Comparison of ENCODE assay signal across 8 mouse cellular contexts in genomic region chr2:66408456-66408855, GRCm38 (mm10). TPM values are rescaled to one million over a fixed set of nuclear protein-coding genes. Genes with fewer than 3 reads are reported as not detected.
A peak's percentile ranks its signal among the peaks of the same experiment; 100 is the strongest.
DNase-seq lines count a peak whose midpoint lies in the region; ATAC-seq lines count a peak whose summit lies in the region.

No protein-coding gene starts in this region.

- H3K4me2 ChIP-seq in heart, embryonic 13.5 days = peak overlapping the region; percentile 76
- peak overlapping the region; percentile 63 for H3K4me2 ChIP-seq in forebrain, embryonic 15.5 days (replicated peaks)

- WGBS in heart, embryonic 13.5 days = 9% methylated on average over 11 of the region's 11 CpGs
- WGBS in forebrain, embryonic 15.5 days = 21% methylated on average over 11 of the region's 11 CpGs

- H3K36me3 ChIP-seq in heart, embryonic 13.5 days = no peaks in the 10 kb centered on the region
- no peaks in the 10 kb centered on the region for H3K36me3 ChIP-seq in forebrain, embryonic 15.5 days

- H3K9me3 ChIP-seq in heart, embryonic 13.5 days = no peaks in the 10 kb centered on the region
- no peaks in the 10 kb centered on the region for H3K9me3 ChIP-seq in forebrain, embryonic 15.5 days

- intact Hi-C loops in left cerebral cortex, postnatal 36 days (cut with DNase I) = loop anchor here (2.0 kb wide), 1 partner anchor 72 kb away; no protein-coding TSS in a partner anchor

- peaks cover 24% of the 10 kb centered on the region for H3K27me3 ChIP-seq in heart, embryonic 13.5 days (replicated peaks)
- no peaks in the 10 kb centered on the region for H3K27me3 ChIP-seq in forebrain, embryonic 15.5 days

- peak overlapping the region; percentile 62 for H3K9ac ChIP-seq in heart, embryonic 13.5 days
- peak overlapping the region; percentile 39 for H3K9ac ChIP-seq in forebrain, embryonic 15.5 days (replicated peaks)

- ATAC-seq in heart, embryonic 13.5 days (ENCODE audit: extremely low read depth, insufficient number of reproducible peaks, low FRiP score, low TSS enrichment) = no peak
- ATAC-seq in forebrain, embryonic 15.5 days (replicated peaks) = 0 out of 2 replicates have a peak, but pooled peaks have one; percentile 21
- no peak for ATAC-seq in granulocyte monocyte progenitor cell, adult 5-6 weeks (replicated peaks; ENCODE audit: poor library complexity, severe bottlenecking)

- DNase-seq in heart, adult 11 months = no peak
- DNase-seq in ZHBTc4 (ENCODE audit: low read depth, low spot score) = peak; percentile 6
- DNase-seq in left cerebral cortex, postnatal 36 days (ENCODE audit: low spot score in 2 of 2) = peak; percentile 39 to 42
- no peak for DNase-seq in spleen, adult 18-20 months
- no peak for DNase-seq in urinary bladder, adult 2 months (ENCODE audit: low spot score)

- peak overlapping the region; percentile 51 for H3K4me3 ChIP-seq in heart, embryonic 13.5 days
- peak overlapping the region; percentile 57 for H3K4me3 ChIP-seq in forebrain, embryonic 15.5 days

- peaks cover 13% of the 10 kb centered on the region for H3K4me1 ChIP-seq in heart, embryonic 13.5 days
- H3K4me1 ChIP-seq in forebrain, embryonic 15.5 days = peaks cover 30% of the 10 kb centered on the region

- no peak overlapping the region for H3K27ac ChIP-seq in heart, embryonic 13.5 days (replicated peaks)
- peak overlapping the region; percentile 38 for H3K27ac ChIP-seq in forebrain, embryonic 15.5 days (replicated peaks)

RNA-seq across cellular contexts. Expression of gene Scn1a, which starts 32.2 kb away (rescaled TPM):
- polyA plus RNA-seq in heart, embryonic 13.5 days (2015; fragmentation: Nextera tagmentation; extraction: Ambion mirVana) = 0.05 TPM in 2 replicates
- polyA plus RNA-seq in forebrain, embryonic 15.5 days (2015; fragmentation: Nextera tagmentation; extraction: Ambion mirVana) = 11.7 and 12.6 TPM in 2 replicates
- total RNA-seq in left cerebral cortex, postnatal 36 days (2021) = 100 to 1,000 TPM; 110 to 120 TPM
- not detected in 2 replicates for total RNA-seq in granulocyte monocyte progenitor cell, adult 5-6 weeks (2014; fragmentation: Nextera tagmentation)
- total RNA-seq in granulocyte monocyte progenitor cell, adult 5-6 weeks (2017) = not detected in 2 replicates
- 0.18 TPM in 2 replicates for polyA plus RNA-seq in urinary bladder, adult 2 months (2012; rRNA removed)

Comparison
In these comparisons a context has a peak if more than half of its experiments do, and no peak if none do; other contexts are left out.
1. DNase-seq: peak in ZHBTc4 (single experiment) and left cerebral cortex, postnatal 36 days (2 of 2); none in heart, adult 11 months (single experiment), spleen, adult 18-20 months (0 of 2) and urinary bladder, adult 2 months (single experiment).
2. RNA of gene Scn1a, which starts 32.2 kb away (polyA plus RNA-seq): 11.7 to 12.6 TPM in forebrain, embryonic 15.5 days; 0.18 TPM in urinary bladder, adult 2 months and 0.05 TPM in heart, embryonic 13.5 days; every median in the first group is over 10 times any median in the second.